ENCODE assay signal across 8 mouse cellular contexts in genomic region chr13:21401636-21402286, GRCm38 (mm10). TPM values are rescaled to one million over a fixed set of nuclear protein-coding genes. Genes with fewer than 3 reads are reported as not detected.
DNase-seq lines count a peak whose midpoint lies in the region; ATAC-seq and TF ChIP-seq lines count a peak whose summit lies in the region.

No protein-coding gene starts in this region.

- TF ChIP-seq POLR2A in thymus, adult 2 months (IDR thresholded peaks at IDR 0.05; ENCODE audit: control insufficient read depth, extremely low read depth, insufficient read depth, low read length, poor library complexity), result no peak
- no peak for TF ChIP-seq POLR2A in olfactory bulb, adult 2 months (IDR thresholded peaks at IDR 0.05; ENCODE audit: insufficient read depth, low read depth, low read length)

- peak; percentile 28 for DNase-seq in adrenal gland, adult 2 months
- DNase-seq in adrenal gland, adult 8-10 months, result no peak
- no peak for DNase-seq in thymus, adult 2 months
- no peak for DNase-seq in thymus, adult 18-20 months
- DNase-seq in gastrocnemius, postnatal 25 days, result no peak
- DNase-seq in gastrocnemius, postnatal 14 days, result no peak

- no peaks in the 10 kb centered on the region for H3K9me3 ChIP-seq in intestine, postnatal 0 days (ENCODE audit: control insufficient read depth)

- H3K36me3 ChIP-seq in thymus, adult 2 months (ENCODE audit: control insufficient read depth, insufficient read depth, low read length), result no peaks in the 10 kb centered on the region
- H3K36me3 ChIP-seq in intestine, postnatal 0 days (ENCODE audit: control insufficient read depth, insufficient read depth), result peaks cover 7% of the 10 kb centered on the region

- TF ChIP-seq CTCF in thymus, adult 2 months (IDR thresholded peaks at IDR 0.05; ENCODE audit: borderline replicate concordance, control insufficient read depth, extremely low read depth, insufficient read depth, low read length, poor library complexity), result no peak
- no peak for TF ChIP-seq CTCF in intestine, postnatal 0 days (IDR thresholded peaks at IDR 0.05; ENCODE audit: low read depth)
- no peak for TF ChIP-seq CTCF in olfactory bulb, adult 2 months (IDR thresholded peaks at IDR 0.05; ENCODE audit: insufficient read depth, low read depth, low read length)

- H3K27ac ChIP-seq in thymus, adult 2 months (ENCODE audit: control insufficient read depth, insufficient read depth, low read length), result no peak overlapping the region
- peak overlapping the region; percentile 79 for H3K27ac ChIP-seq in intestine, postnatal 0 days (ENCODE audit: low read depth, low read length)
- no peak overlapping the region; the same call in 1 of the 2 replicates for H3K27ac ChIP-seq in olfactory bulb, adult 2 months (ENCODE audit: insufficient read depth, low read depth, low read length)

- H3K9ac ChIP-seq in intestine, postnatal 0 days (ENCODE audit: low read depth, low read length), result peak overlapping the region; percentile 84

- H3K4me1 ChIP-seq in thymus, adult 2 months (replicated peaks; ENCODE audit: control insufficient read depth, insufficient read depth, low read length), result peaks cover 2% of the 10 kb centered on the region; the same call in 1 of the 2 replicates
- 0 out of 2 replicates have a peak, but pooled peaks cover 5% of the 10 kb centered on the region for H3K4me1 ChIP-seq in intestine, postnatal 0 days (replicated peaks; ENCODE audit: control insufficient read depth, insufficient read depth, low read length)
- peaks cover 2% of the 10 kb centered on the region; the same call in 1 of the 2 replicates for H3K4me1 ChIP-seq in olfactory bulb, adult 2 months (ENCODE audit: control insufficient read depth, insufficient read depth, low read length)

- no peaks in the 10 kb centered on the region for H3K27me3 ChIP-seq in thymus, adult 2 months (ENCODE audit: control insufficient read depth, insufficient read depth, low read length)
- no peaks in the 10 kb centered on the region for H3K27me3 ChIP-seq in intestine, postnatal 0 days (replicated peaks; ENCODE audit: control insufficient read depth, insufficient read depth, low read length)

- H3K4me2 ChIP-seq in intestine, postnatal 0 days (replicated peaks; ENCODE audit: low read depth), result peak overlapping the region; percentile 67

- H3K4me3 ChIP-seq in thymus, adult 2 months (ENCODE audit: control insufficient read depth, insufficient read depth, low read length), result peak overlapping the region; percentile 78
- peak overlapping the region; percentile 85 for H3K4me3 ChIP-seq in intestine, postnatal 0 days (ENCODE audit: low read depth, low read length)
- H3K4me3 ChIP-seq in olfactory bulb, adult 2 months (ENCODE audit: insufficient read depth, low read depth, low read length), result peak overlapping the region; percentile 75

- WGBS in thymus, adult 2 months, result 39% methylated on average over 12 of the region's 12 CpGs
- 5% methylated on average over 12 of the region's 12 CpGs for WGBS in intestine, postnatal 0 days
- WGBS in olfactory bulb, adult 2 months, result 16% methylated on average over 12 of the region's 12 CpGs

- intact Hi-C loops in gastrocnemius, postnatal 14 days (cut with DNase I; ENCODE audit: low total_unique reads), result no loop called here

- ATAC-seq in intestine, postnatal 0 days, result peak; percentile 44; the same call in 1 of the 2 replicates

RNA-seq across cellular contexts. Expression of gene Zkscan3, which starts 0.8 kb away (rescaled TPM):
- total RNA-seq in adrenal gland, adult 2 months (2021), result 10 to 100 TPM; 44.2 to 61.4 TPM
- 21.9 and 27.8 TPM in 2 replicates for polyA plus RNA-seq in adrenal gland, adult 2 months (2012; rRNA removed)
- 10 to 100 TPM; 55.7 to 74.1 (median 68.0) TPM for total RNA-seq in adrenal gland, adult 8-10 months (2022)
- 24.8 and 30.4 TPM in 2 replicates for polyA plus RNA-seq in thymus, adult 2 months (2012; rRNA removed)
- 37.1 and 40.6 TPM in 2 replicates for polyA plus RNA-seq in intestine, postnatal 0 days (2015; fragmentation: Nextera tagmentation; extraction: Ambion mirVana)
- polyA plus RNA-seq in olfactory bulb, adult 2 months (2012; ENCODE audit: insufficient read depth, insufficient read length, low replicate concordance, missing spikeins), result 126 TPM in 1 of 2 replicates, not detected in the other
- 10 to 100 TPM; 15.9 to 16.8 TPM for total RNA-seq in gastrocnemius, postnatal 25 days (2021)
- 10 to 100 TPM; 14.8 TPM for total RNA-seq in gastrocnemius, postnatal 14 days (2021)

RNA-seq across cellular contexts. Expression of gene Pgbd1, which starts 39.1 kb away (rescaled TPM):
- under 1 TPM; 0.81 to 0.90 TPM for total RNA-seq in adrenal gland, adult 2 months (2021)
- polyA plus RNA-seq in adrenal gland, adult 2 months (2012; rRNA removed), result 0.12 and 0.51 TPM in 2 replicates
- 1 to 10 TPM in 2 of 4 experiments, under 1 TPM in 2; 0.75 to 1.9 (median 1.1) TPM for total RNA-seq in adrenal gland, adult 8-10 months (2022)
- polyA plus RNA-seq in thymus, adult 2 months (2012; rRNA removed), result 0.36 and 0.55 TPM in 2 replicates
- 0.47 and 0.60 TPM in 2 replicates for polyA plus RNA-seq in intestine, postnatal 0 days (2015; fragmentation: Nextera tagmentation; extraction: Ambion mirVana)
- not detected in 2 replicates for polyA plus RNA-seq in olfactory bulb, adult 2 months (2012; ENCODE audit: insufficient read depth, insufficient read length, low replicate concordance, missing spikeins)
- under 1 TPM; 0.15 to 0.27 TPM for total RNA-seq in gastrocnemius, postnatal 25 days (2021)
- total RNA-seq in gastrocnemius, postnatal 14 days (2021), result under 1 TPM; 0.20 to 0.27 TPM

RNA-seq across cellular contexts. Expression of gene Zscan12, which starts 39.1 kb away (rescaled TPM):
- 1 to 10 TPM; 9.4 to 9.6 TPM for total RNA-seq in adrenal gland, adult 2 months (2021)
- 0.33 and 0.44 TPM in 2 replicates for polyA plus RNA-seq in adrenal gland, adult 2 months (2012; rRNA removed)
- 10 to 100 TPM in 3 of 4 experiments, 1 to 10 TPM in 1; 9.6 to 12.8 (median 11.1) TPM for total RNA-seq in adrenal gland, adult 8-10 months (2022)
- 1.5 and 1.6 TPM in 2 replicates for polyA plus RNA-seq in thymus, adult 2 months (2012; rRNA removed)
- polyA plus RNA-seq in intestine, postnatal 0 days (2015; fragmentation: Nextera tagmentation; extraction: Ambion mirVana), result 3.5 and 3.9 TPM in 2 replicates
- polyA plus RNA-seq in olfactory bulb, adult 2 months (2012; ENCODE audit: insufficient read depth, insufficient read length, low replicate concordance, missing spikeins), result not detected in 2 replicates
- 1 to 10 TPM; 4.5 to 5.0 TPM for total RNA-seq in gastrocnemius, postnatal 25 days (2021)
- total RNA-seq in gastrocnemius, postnatal 14 days (2021), result 1 to 10 TPM; 5.5 to 5.9 TPM

RNA-seq across cellular contexts. Expression of gene Zscan26, which starts 51.8 kb away (rescaled TPM):
- 10 to 100 TPM; 36.8 to 37.8 TPM for total RNA-seq in adrenal gland, adult 2 months (2021)
- polyA plus RNA-seq in adrenal gland, adult 2 months (2012; rRNA removed), result 3.6 and 5.3 TPM in 2 replicates
- 10 to 100 TPM; 41.9 to 57.9 (median 51.1) TPM for total RNA-seq in adrenal gland, adult 8-10 months (2022)
- polyA plus RNA-seq in thymus, adult 2 months (2012; rRNA removed), result 8.2 and 11.3 TPM in 2 replicates
- 11.4 and 14.7 TPM in 2 replicates for polyA plus RNA-seq in intestine, postnatal 0 days (2015; fragmentation: Nextera tagmentation; extraction: Ambion mirVana)
- not detected in 2 replicates for polyA plus RNA-seq in olfactory bulb, adult 2 months (2012; ENCODE audit: insufficient read depth, insufficient read length, low replicate concordance, missing spikeins)
- total RNA-seq in gastrocnemius, postnatal 25 days (2021), result 10 to 100 TPM; 10.2 to 10.3 TPM
- 10 to 100 TPM in 1 of 2 experiments, 1 to 10 TPM in 1; 8.9 to 10.8 TPM for total RNA-seq in gastrocnemius, postnatal 14 days (2021)

RNA-seq across cellular contexts. Expression of gene Olfr1367, which starts 55.1 kb away (rescaled TPM):
- total RNA-seq in adrenal gland, adult 2 months (2021), result not detected
- not detected in 2 replicates for polyA plus RNA-seq in adrenal gland, adult 2 months (2012; rRNA removed)
- not detected for total RNA-seq in adrenal gland, adult 8-10 months (2022)
- not detected in 2 replicates for polyA plus RNA-seq in thymus, adult 2 months (2012; rRNA removed)
- polyA plus RNA-seq in intestine, postnatal 0 days (2015; fragmentation: Nextera tagmentation; extraction: Ambion mirVana), result not detected in 2 replicates
- polyA plus RNA-seq in olfactory bulb, adult 2 months (2012; ENCODE audit: insufficient read depth, insufficient read length, low replicate concordance, missing spikeins), result not detected in 2 replicates
- not detected for total RNA-seq in gastrocnemius, postnatal 25 days (2021)
- total RNA-seq in gastrocnemius, postnatal 14 days (2021), result not detected
